Mouse (Mus musculus) hindbrain, postnatal 0 days (tissue): ENCODE measurements at regions not wholly inside any gene's neighbourhood (a gene's known extent, or its start where the extent isn't known, plus 50 kb on each side); places are given as distances from the start of the nearest gene placed in this dataset.

ENCODE experiments used
- ATAC-seq: fragments of 200-750 bp; cut with Nextera tagmentation; 2 replicates; pipeline ENCODE4 v1.8.0; 2017; ENCODE audit warnings: mild to moderate bottlenecking, moderate TSS enrichment, moderate library complexity
- DNase-seq: peaks from one replicate; pipeline ENCODE4 v3.0.0-alpha.2; 2015; ENCODE audit warnings: low spot score
- H3K27ac ChIP-seq: fragments of 300-500 bp; sonication (generic); 2 replicates; pipeline ENCODE4 v1.5.1; 2014; ENCODE audit warnings: mild to moderate bottlenecking
- H3K27me3 ChIP-seq: fragments of 300-500 bp; sonication (generic); 2 replicates; pipeline ENCODE4 v1.6.1; 2014; ENCODE audit warnings: low read length, mixed read lengths; ENCODE audit not compliant: insufficient read depth
- H3K36me3 ChIP-seq: fragments of 300-500 bp; sonication (generic); 2 replicates; pipeline ENCODE4 v1.6.1; 2014; ENCODE audit warnings: low read length, mixed read lengths; ENCODE audit not compliant: insufficient read depth
- H3K4me1 ChIP-seq: fragments of 300-500 bp; sonication (generic); 2 replicates; pipeline ENCODE4 v1.6.1; 2014; ENCODE audit warnings: antibody characterized with exemption, low read length, mixed read lengths; ENCODE audit not compliant: insufficient read depth
- H3K4me2 ChIP-seq: fragments of 300-500 bp; sonication (generic); 2 replicates; pipeline ENCODE4 v1.6.1; 2014; ENCODE audit warnings: low read depth, mild to moderate bottlenecking, low read length, moderate library complexity, mixed read lengths
- H3K4me3 ChIP-seq: fragments of 300-500 bp; sonication (generic); 2 replicates; pipeline ENCODE4 v1.5.1; 2014; ENCODE audit warnings: low read length
- H3K9ac ChIP-seq: fragments of 300-500 bp; sonication (generic); replicated peaks from 2 replicates; pipeline ENCODE4 v1.6.1; 2014; ENCODE audit warnings: mild to moderate bottlenecking, low read length, moderate library complexity, mixed read lengths
- H3K9me3 ChIP-seq: fragments of 300-500 bp; sonication (generic); 2 replicates; pipeline ENCODE4 v1.6.1; 2016; ENCODE audit warnings: low read length, mixed read lengths
- CTCF ChIP-seq: IDR thresholded peaks from 2 replicates; pipeline ENCODE4 v1.5.1; 2016; ENCODE audit warnings: antibody characterized with exemption, control low read depth, low read depth
- WGBS: fragments of 180-500 bp; shearing (Covaris S2); extraction: QIAGEN DNeasy Blood & Tissue Kit; methylation state at CpG from one replicate; pipeline ENCODE4 v1.1.7; 2014; 5-methylcytosine and 5-hydroxymethylcytosine counted together

DNA sequence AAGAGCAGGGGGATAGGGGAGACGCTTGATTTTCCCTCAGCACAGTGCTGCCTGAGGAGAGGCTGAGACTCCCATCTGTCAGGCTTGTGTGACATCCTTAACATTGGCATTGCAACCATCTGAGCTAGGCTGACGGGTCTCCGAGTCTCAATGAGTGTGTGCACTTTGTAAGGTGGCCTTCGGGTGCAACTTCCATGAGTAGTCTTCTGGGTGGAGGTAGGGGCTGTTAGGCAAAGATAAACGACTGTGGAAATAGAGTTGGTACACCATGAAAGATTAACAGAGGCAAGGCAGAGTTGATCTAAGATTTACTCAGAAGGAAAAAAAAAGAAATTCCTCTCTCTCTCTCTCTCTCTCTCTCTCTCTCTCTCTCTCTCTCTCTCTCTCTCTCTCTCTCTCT lies 211.2 kb upstream of the Nr5a2 start:
- no peaks in the 10 kb centered on the region for H3K4me1 ChIP-seq
- H3K36me3 ChIP-seq = no peaks in the 10 kb centered on the region
- DNase-seq (no peak), ATAC-seq (no peak)
- no peaks in the 10 kb centered on the region for H3K9me3 ChIP-seq
- H3K4me2 ChIP-seq = no peak overlapping the region
- H3K27me3 ChIP-seq = no peaks in the 10 kb centered on the region
- no peak overlapping the region for H3K4me3 ChIP-seq
- WGBS = 62% methylated on average over 5 of the region's 5 CpGs
- no peak for TF ChIP-seq CTCF
- H3K9ac ChIP-seq = no peak overlapping the region
- no peak overlapping the region for H3K27ac ChIP-seq

- DNase-seq (no peak), ATAC-seq (no peak)
- H3K4me1 ChIP-seq = no peaks in the 10 kb centered on the region
- no peak overlapping the region for H3K4me2 ChIP-seq
- H3K9me3 ChIP-seq = no peaks in the 10 kb centered on the region
- H3K4me3 ChIP-seq = no peak overlapping the region
- no peak overlapping the region for H3K9ac ChIP-seq
- H3K27ac ChIP-seq = no peak overlapping the region
- WGBS = 83% methylated on average over 3 of the region's 3 CpGs
- no peaks in the 10 kb centered on the region for H3K36me3 ChIP-seq
- H3K27me3 ChIP-seq = no peaks in the 10 kb centered on the region
- no peak for TF ChIP-seq CTCF
These were observed 187.6 kb upstream of the Nr5a2 start for GRCm38 (mm10) chr1:137147891-137148290.

GRCm38 (mm10) chr1:137141879-137142570 lies 181.8 kb upstream of the Nr5a2 start:
- Histone ChIP-seq H3K36me3 (no peaks in the 10 kb centered on the region), H3K9ac (no peak overlapping the region), H3K9me3 (no peaks in the 10 kb centered on the region), H3K27me3 (no peaks in the 10 kb centered on the region), H3K27ac (no peak overlapping the region), H3K4me1 (no peaks in the 10 kb centered on the region), H3K4me3 (no peak overlapping the region), H3K4me2 (no peak overlapping the region)
- ATAC-seq (no peak), DNase-seq (no peak)
- WGBS = 84% methylated on average over 13 of the region's 13 CpGs
- TF ChIP-seq CTCF = no peak

GRCm38 (mm10) chr1:137141372-137141771 lies 181.1 kb upstream of the Nr5a2 start:
- no peak overlapping the region for H3K4me3 ChIP-seq
- no peak overlapping the region for H3K27ac ChIP-seq
- ATAC-seq (no peak), DNase-seq (no peak)
- no peak overlapping the region for H3K4me2 ChIP-seq
- 92% methylated on average over 5 of the region's 5 CpGs for WGBS
- no peaks in the 10 kb centered on the region for H3K4me1 ChIP-seq
- H3K36me3 ChIP-seq = no peaks in the 10 kb centered on the region
- H3K27me3 ChIP-seq = no peaks in the 10 kb centered on the region
- H3K9ac ChIP-seq = no peak overlapping the region
- H3K9me3 ChIP-seq = no peaks in the 10 kb centered on the region
- no peak for TF ChIP-seq CTCF

DNA sequence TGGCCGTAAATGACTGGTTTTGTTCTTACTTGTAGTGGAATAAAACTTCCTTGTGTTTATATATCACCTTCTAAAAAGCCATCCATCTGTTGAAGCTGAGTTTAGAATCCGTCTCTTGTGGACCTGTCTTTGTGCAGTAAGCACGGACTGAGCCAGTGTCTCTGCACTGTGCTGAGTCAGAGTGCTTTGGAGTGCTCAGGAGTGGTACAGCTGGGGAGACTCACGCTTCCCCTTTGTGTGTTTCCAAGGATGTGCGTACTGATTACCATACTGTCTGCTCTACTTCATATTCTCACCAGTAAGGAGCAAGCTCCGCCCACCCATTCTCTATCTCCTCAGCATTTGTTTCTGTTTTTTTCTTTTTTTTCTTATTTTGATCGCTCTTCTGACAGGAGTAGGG lies 175.9 kb upstream of the Nr5a2 start:
- ATAC-seq (no peak), DNase-seq (no peak)
- Histone ChIP-seq H3K9ac (no peak overlapping the region), H3K4me1 (no peaks in the 10 kb centered on the region), H3K4me3 (no peak overlapping the region), H3K27ac (no peak overlapping the region), H3K9me3 (no peaks in the 10 kb centered on the region), H3K27me3 (no peaks in the 10 kb centered on the region), H3K36me3 (no peaks in the 10 kb centered on the region), H3K4me2 (no peak overlapping the region)
- 71% methylated on average over 7 of the region's 7 CpGs for whole genome bisulfite sequencing
- no peak for TF ChIP-seq CTCF

- Histone ChIP-seq H3K27me3 (no peaks in the 10 kb centered on the region), H3K9me3 (no peaks in the 10 kb centered on the region), H3K9ac (no peak overlapping the region), H3K4me3 (no peak overlapping the region), H3K36me3 (no peaks in the 10 kb centered on the region), H3K4me2 (no peak overlapping the region), H3K27ac (no peak overlapping the region), H3K4me1 (0 out of 2 replicates have a peak, but pooled peaks cover 4% of the 10 kb centered on the region)
- DNase-seq = no peak
- WGBS = 61% methylated on average over 7 of the region's 7 CpGs
- no peak for ATAC-seq
- TF ChIP-seq CTCF = no peak
These were observed 173.5 kb upstream of the Nr5a2 start for GRCm38 (mm10) chr1:137133734-137134133.

DNA sequence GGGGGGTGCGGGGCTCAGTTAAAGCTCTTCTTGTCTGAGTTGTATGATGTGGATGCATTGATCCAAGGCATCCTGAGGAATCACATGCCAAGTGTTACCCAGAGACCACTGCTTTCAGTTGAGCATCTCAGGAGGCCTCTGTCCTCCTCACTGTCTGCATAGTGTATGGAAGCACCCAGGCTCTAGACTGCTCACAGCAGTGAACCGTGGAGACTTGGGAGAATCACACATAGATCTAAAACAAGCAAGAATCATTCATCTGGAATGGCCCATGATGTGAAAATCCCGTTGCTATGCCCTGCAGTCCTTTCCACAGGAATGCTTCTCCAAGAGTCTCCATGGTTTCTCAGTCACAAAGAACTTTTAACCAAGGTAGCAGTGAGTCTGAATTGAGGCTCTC lies 170.0 kb upstream of the Nr5a2 start:
- Histone ChIP-seq H3K4me1 (0 out of 2 replicates have a peak, but pooled peaks cover 4% of the 10 kb centered on the region), H3K4me2 (no peak overlapping the region), H3K27me3 (no peaks in the 10 kb centered on the region), H3K4me3 (no peak overlapping the region), H3K9me3 (no peaks in the 10 kb centered on the region), H3K36me3 (no peaks in the 10 kb centered on the region), H3K9ac (no peak overlapping the region), H3K27ac (no peak overlapping the region)
- peak; percentile 6 for DNase-seq
- 45% methylated on average over 3 of the region's 3 CpGs for WGBS
- no peak for TF ChIP-seq CTCF
- peak; percentile 56; the same call in 1 of the 2 replicates for ATAC-seq
